Mouse (Mus musculus) gastrocnemius, postnatal 14 days (tissue): Measurements from ENCODE around the gene Ttll3. TPM values are rescaled to one million over a fixed set of nuclear protein-coding genes. Genes with fewer than 3 reads are reported as not detected.

Experiments
- DNase-seq: peaks from one replicate; pipeline ENCODE4 v3.0.0; 2021; ENCODE audit warnings: mixed read lengths
- intact Hi-C: fragments of 180-260 bp; cut with DNase I; formaldehyde crosslinking; loops from one replicate; pipeline ENCODE4 v1.15.1; 2025; ENCODE audit warnings: low total_unique reads
- total RNA-seq, 2 experiments: library from RNA; stranded (reverse); gene quantifications; 2 replicates each; pipeline ENCODE4 v1.2.3; 2021

Gene Ttll3
- total RNA-seq, 2 experiments from 2014 or later, result 1.3 TPM

DNA sequence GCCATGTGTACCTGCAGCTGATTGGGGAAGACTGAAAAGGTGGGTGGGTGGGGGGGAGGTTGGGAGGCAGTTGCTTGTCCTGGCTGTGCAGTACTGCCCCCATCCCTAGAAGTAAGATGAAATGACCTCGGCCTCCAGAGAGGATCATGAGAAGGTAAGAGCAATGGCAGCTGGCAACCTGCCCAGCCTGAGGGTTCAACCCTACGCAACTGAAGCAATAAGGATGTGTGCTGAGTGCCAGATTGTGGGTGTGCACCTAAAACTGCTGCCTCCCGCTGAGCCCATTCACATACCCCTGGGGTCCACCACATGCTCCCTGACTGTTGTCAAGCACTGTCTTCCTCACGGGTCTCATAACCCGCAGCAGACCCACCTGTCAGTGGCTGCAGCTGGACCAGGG lies 27.4 kb downstream of the Ttll3 start:
- DNase-seq, result no peak
- intact Hi-C loops, result no loop called here

- no peak for DNase-seq
- intact Hi-C loops, result no loop called here
Observed at GRCm38 (mm10) chr6:113418441-113419198, 29.6 kb downstream of the Ttll3 start.

GRCm38 (mm10) chr6:113419199-113419587 lies 30.1 kb downstream of the Ttll3 start, which contains the start of gene Rpusd3:
Gene Rpusd3, minus strand, starts transcription at chr6:113419340.
- peak; percentile 99 for DNase-seq
- intact Hi-C loops, result no loop called here

DNA sequence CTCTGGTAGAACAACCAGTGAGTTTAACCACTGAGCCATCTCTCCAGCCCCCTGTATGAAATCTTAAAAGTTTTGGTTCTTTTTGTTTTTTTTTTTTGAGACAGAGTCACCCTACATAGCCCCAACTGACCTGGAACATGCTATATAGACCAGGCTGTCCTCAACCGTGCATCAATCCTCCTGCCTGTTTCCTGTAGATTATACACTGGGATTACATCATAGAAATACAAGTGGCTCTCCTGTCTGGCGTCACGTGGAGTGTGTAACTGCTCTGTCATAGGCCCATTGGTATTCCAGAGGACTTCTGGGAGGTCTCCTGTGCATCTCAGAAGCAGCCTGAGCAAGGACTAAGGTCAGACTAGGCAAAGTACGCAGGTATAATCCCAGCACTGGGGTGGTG lies 33.9 kb downstream of the Ttll3 start:
- intact Hi-C loops, result no loop called here

GRCm38 (mm10) chr6:113424187-113424586 lies 35.1 kb downstream of the Ttll3 start:
- intact Hi-C loops, result no loop called here
- no peak for DNase-seq

More for the DNA sequence above, 33.9 kb downstream of the Ttll3 start:
- no peak for DNase-seq

- intact Hi-C loops, result loop anchor here (5.0 kb wide), 1 partner anchor 41 kb away; no protein-coding TSS in a partner anchor
- no peak for DNase-seq
Observed at GRCm38 (mm10) chr6:113426696-113427095, 37.6 kb downstream of the Ttll3 start.

- no peak for DNase-seq
Observed at GRCm38 (mm10) chr6:113427397-113427796, 38.3 kb downstream of the Ttll3 start.

DNA sequence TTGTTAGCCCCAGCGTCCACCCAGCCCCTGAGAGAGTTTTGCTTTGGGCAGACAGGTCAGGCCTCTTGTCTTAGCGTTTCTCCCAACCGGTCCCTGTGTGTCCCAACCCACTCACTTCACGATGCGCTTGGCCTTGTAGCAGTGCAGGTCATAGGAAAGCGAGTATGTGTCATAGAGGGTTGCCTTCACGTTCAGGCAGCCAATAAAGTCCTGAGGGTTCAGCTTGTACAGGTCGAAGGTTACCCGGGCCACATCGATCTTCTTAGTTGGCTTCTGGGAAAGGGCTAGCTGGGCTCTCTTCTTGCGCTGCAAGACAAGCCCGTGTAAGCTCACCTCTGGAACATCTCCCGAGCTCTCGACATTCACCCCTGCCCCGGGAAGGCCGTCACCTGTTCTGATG lies 38.9 kb downstream of the Ttll3 start:
- intact Hi-C loops, result loop anchor here (5.0 kb wide), 1 partner anchor 39 kb away; no protein-coding TSS in a partner anchor
- no peak for DNase-seq

More at GRCm38 (mm10) chr6:113427397-113427796, 38.3 kb downstream of the Ttll3 start:
- intact Hi-C loops, result loop anchor here (5.0 kb wide), 1 partner anchor 40 kb away; no protein-coding TSS in a partner anchor

- intact Hi-C loops, result loop anchor here (5.0 kb wide), 1 partner anchor 37 kb away; no protein-coding TSS in a partner anchor
- DNase-seq, result no peak
Observed at GRCm38 (mm10) chr6:113429965-113430364, 40.9 kb downstream of the Ttll3 start.

GRCm38 (mm10) chr6:113430846-113431245 lies 41.8 kb downstream of the Ttll3 start:
- intact Hi-C loops, result no loop called here
- DNase-seq, result no peak

DNA sequence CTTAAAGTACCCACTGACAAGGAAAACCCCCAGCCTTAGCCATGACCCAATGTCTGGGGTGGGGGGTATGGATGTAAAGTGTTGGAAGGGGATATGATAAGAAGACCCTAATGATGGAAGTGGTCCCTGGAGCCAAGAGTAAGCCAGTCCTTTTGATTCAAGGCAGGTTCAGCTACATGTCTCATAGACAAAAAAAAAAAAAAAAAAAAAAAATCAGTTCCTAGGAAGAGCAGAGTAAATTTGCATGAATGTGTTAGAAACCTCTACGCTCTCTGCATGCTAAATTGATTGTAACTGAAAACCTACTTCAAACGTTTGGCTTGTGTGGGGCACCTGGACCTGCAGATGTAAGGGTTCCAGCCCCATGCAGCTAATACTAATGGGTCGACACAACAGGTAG lies 42.7 kb downstream of the Ttll3 start:
- intact Hi-C loops, result no loop called here
- no peak for DNase-seq

- no peak for DNase-seq
- intact Hi-C loops, result no loop called here
Observed at GRCm38 (mm10) chr6:113433661-113434060, 44.6 kb downstream of the Ttll3 start.

DNA sequence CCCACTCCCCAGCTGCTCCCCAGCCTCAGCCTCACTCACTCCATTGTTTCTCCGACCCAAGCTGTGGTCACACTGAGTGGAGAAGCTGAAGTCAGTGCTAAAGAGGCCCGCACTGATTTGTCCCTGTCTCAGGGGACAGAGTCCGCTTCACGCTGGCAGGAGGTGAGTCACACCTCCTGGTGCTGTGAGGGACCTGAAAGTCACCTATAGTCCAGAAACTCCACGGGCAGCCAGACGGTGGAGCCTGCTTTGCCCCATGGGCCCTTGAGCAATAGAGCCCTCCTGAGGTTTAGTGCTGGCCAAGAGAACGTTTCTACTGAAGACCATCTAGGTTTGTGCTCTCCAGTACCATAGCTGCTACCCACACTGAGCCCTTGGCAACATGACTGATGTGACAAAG lies 45.6 kb downstream of the Ttll3 start:
- intact Hi-C loops, result no loop called here
- DNase-seq, result no peak

- DNase-seq, result no peak
- intact Hi-C loops, result no loop called here
Observed at GRCm38 (mm10) chr6:113435664-113436205, 46.7 kb downstream of the Ttll3 start, which contains the start of gene Cidec. Gene Cidec, minus strand, starts transcription at chr6:113435760.

- no peak for DNase-seq
- intact Hi-C loops, result no loop called here
Observed at GRCm38 (mm10) chr6:113437135-113437534, 48.1 kb downstream of the Ttll3 start.

GRCm38 (mm10) chr6:113438721-113439430 lies 49.8 kb downstream of the Ttll3 start:
- no peak for DNase-seq
- intact Hi-C loops, result no loop called here

GRCm38 (mm10) chr6:113440686-113441085 lies 51.6 kb downstream of the Ttll3 start:
- no peak for DNase-seq
- intact Hi-C loops, result no loop called here

- intact Hi-C loops, result no loop called here
- DNase-seq, result peak; percentile 63
Observed at GRCm38 (mm10) chr6:113441147-113441680, 52.2 kb downstream of the Ttll3 start.

DNA sequence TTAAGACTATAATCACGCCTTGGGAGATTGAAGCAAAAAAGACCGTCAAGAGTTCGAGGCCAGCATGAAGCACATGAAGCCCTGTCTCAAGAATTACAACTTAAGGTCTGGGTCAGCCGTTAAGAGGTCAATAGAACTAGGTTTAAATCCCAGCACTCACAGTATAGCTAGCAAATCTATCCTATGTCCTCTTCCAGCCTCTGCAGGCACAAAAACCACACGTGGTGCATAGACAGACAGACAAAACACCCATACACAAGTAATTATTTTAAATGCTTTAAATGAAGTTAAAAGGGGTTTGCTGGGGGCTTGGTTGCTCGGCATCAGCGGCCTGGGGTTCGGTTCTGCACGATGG lies 53.0 kb downstream of the Ttll3 start:
- intact Hi-C loops, result no loop called here

GRCm38 (mm10) chr6:113442442-113443090 lies 53.5 kb downstream of the Ttll3 start, which contains the start of gene Jagn1:
Gene Jagn1, plus strand, starts transcription at chr6:113442569.
- peak; percentile 89 for DNase-seq
- intact Hi-C loops, result no loop called here

More for the DNA sequence above, 53.0 kb downstream of the Ttll3 start:
- DNase-seq, result no peak
